ENCODE assay signal across 17 mouse cellular contexts in the genomic region with DNA sequence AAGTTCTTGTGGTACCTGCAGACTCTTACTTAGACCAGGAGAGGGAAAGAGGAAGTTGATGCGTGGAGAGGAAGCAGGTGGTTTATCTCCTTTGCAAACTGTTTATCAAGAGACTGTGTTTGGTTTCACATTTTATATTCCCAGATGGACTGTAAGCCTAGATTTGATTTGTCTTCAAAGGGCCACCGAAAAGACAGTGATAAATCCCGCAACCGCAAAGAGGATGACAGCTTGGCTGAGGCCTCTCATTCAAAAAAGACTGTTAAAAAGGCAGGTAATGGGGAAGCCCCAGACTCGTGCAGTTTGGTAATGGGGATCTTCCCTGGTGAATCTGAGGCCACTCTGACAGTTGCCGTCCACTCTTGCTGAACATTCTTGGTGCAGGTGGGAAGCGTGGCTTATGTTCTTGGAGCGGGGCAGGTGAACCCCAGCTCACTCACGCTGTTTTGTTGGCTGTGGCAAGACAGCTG. TPM values are rescaled to one million over a fixed set of nuclear protein-coding genes. Genes with fewer than 3 reads are reported as not detected.
DNase-seq lines count a peak whose midpoint lies in the region; ATAC-seq and TF ChIP-seq lines count a peak whose summit lies in the region.
"Had no signal": no experiment of that assay in that cellular context is flagged by ENCODE, and none has a peak within 500 bp of the region (broad histone marks: within the 10 kb centered on the region; RNA-seq: fewer than 3 reads in every experiment).

No protein-coding gene starts in this region.

- H3K27ac ChIP-seq in kidney, embryonic 15.5 days, result peak overlapping the region; percentile 54
- H3K27ac ChIP-seq: hindbrain, embryonic 13.5 days; limb, embryonic 15.5 days had no signal

- peak overlapping the region; percentile 28; the same call in 1 of the 2 replicates for H3K4me2 ChIP-seq in kidney, embryonic 15.5 days
- H3K4me2 ChIP-seq: hindbrain, embryonic 13.5 days; limb, embryonic 15.5 days had no signal

- DNase-seq in kidney, adult 8-10 months, result no peak
- peak; percentile 83 for DNase-seq in A20 (ENCODE audit: low read depth, low spot score)
- DNase-seq in G1E (ENCODE audit: low spot score), result peak; percentile 55
- no peak for DNase-seq in adrenal gland, adult 2 months
- no peak for DNase-seq in lung, postnatal 36 days
- DNase-seq: gastrocnemius, postnatal 36 days; lung, adult 2 months; right cerebral cortex, adult 18-20 months; thymus, postnatal 25 days had no signal

- peaks cover 41% of the 10 kb centered on the region for H3K4me1 ChIP-seq in kidney, embryonic 15.5 days
- peaks cover 55% of the 10 kb centered on the region for H3K4me1 ChIP-seq in G1E (ENCODE audit: insufficient read depth, low read depth, low read length)

- H3K9ac ChIP-seq in kidney, embryonic 15.5 days, result no peak overlapping the region; the same call in 1 of the 2 replicates

- no peaks in the 10 kb centered on the region for H3K27me3 ChIP-seq in kidney, embryonic 15.5 days
- H3K27me3 ChIP-seq in G1E (ENCODE audit: insufficient read depth, low read length), result no peaks in the 10 kb centered on the region
- H3K27me3 ChIP-seq: hindbrain, embryonic 13.5 days; limb, embryonic 15.5 days; megakaryocyte, embryonic 14.5 days had no signal

- H3K4me3 ChIP-seq in kidney, embryonic 15.5 days (replicated peaks), result no peak overlapping the region
- H3K4me3 ChIP-seq in G1E (ENCODE audit: low read depth, low read length), result peak overlapping the region; percentile 58; the same call in 1 of the 2 replicates
- H3K4me3 ChIP-seq: hindbrain, embryonic 13.5 days; layer of hippocampus, adult 2 months; limb, embryonic 15.5 days had no signal

- peaks cover 80% of the 10 kb centered on the region for H3K36me3 ChIP-seq in kidney, embryonic 15.5 days
- H3K36me3 ChIP-seq in G1E (replicated peaks), result peaks cover 79% of the 10 kb centered on the region

- H3K9me3 ChIP-seq in kidney, embryonic 15.5 days (replicated peaks), result no peaks in the 10 kb centered on the region
- no peaks in the 10 kb centered on the region for H3K9me3 ChIP-seq in G1E (replicated peaks)
- H3K9me3 ChIP-seq: hindbrain, embryonic 13.5 days; limb, embryonic 15.5 days; megakaryocyte, embryonic 14.5 days had no signal

- WGBS in kidney, embryonic 15.5 days, result 65% methylated on average over 9 of the region's 9 CpGs

- no peak for ATAC-seq in kidney, embryonic 15.5 days (replicated peaks; ENCODE audit: low FRiP score)
- peak; percentile 59 for ATAC-seq in G1E (ENCODE audit: extremely low read depth, insufficient number of reproducible peaks, low FRiP score, poor library complexity, severe bottlenecking)
- peak; percentile 25; the same call in 1 of the 2 replicates for ATAC-seq in megakaryocyte, adult 5-6 weeks (ENCODE audit: poor library complexity, severe bottlenecking)
- ATAC-seq: intestine, postnatal 0 days had no signal

- no peak for TF ChIP-seq CTCF in G1E (IDR thresholded peaks at IDR 0.05; ENCODE audit: low read depth, low read length)

RNA-seq across cellular contexts. Expression of a gene that starts 3.6 kb away (rescaled TPM):
- polyA plus RNA-seq in kidney, embryonic 15.5 days (2015; fragmentation: Nextera tagmentation; extraction: Ambion mirVana), result 95.2 and 112 TPM in 2 replicates
- total RNA-seq in G1E (2014; fragmentation: Nextera tagmentation) (2.1 and 11.9 TPM in 2 replicates), G1E (2017) (4.2 and 4.9 TPM in 2 replicates)
- 3.1 and 4.2 TPM in 2 replicates for polyA plus RNA-seq in G1E (2012)
- 5.6 and 9.3 TPM in 2 replicates for total RNA-seq in megakaryocyte, adult 5-6 weeks (2015)
- 8.6 and 15.4 TPM in 2 replicates for total RNA-seq in megakaryocyte, adult 5-6 weeks (2017)
- 100 to 1,000 TPM in 1 of 2 experiments, 10 to 100 TPM in 1; 71.2 to 106 TPM for total RNA-seq in adrenal gland, adult 2 months (2021)
- 128 and 216 TPM in 2 replicates for polyA plus RNA-seq in adrenal gland, adult 2 months (2012; rRNA removed)

RNA-seq across cellular contexts. Expression of a gene that starts 5.1 kb away (rescaled TPM):
- 72.7 and 77.1 TPM in 2 replicates for polyA plus RNA-seq in kidney, embryonic 15.5 days (2015; fragmentation: Nextera tagmentation; extraction: Ambion mirVana)
- total RNA-seq in G1E (2014; fragmentation: Nextera tagmentation) (42.5 and 64.5 TPM in 2 replicates), G1E (2017) (34.8 and 35.3 TPM in 2 replicates)
- polyA plus RNA-seq in G1E (2012), result 12.9 and 18.2 TPM in 2 replicates
- total RNA-seq in megakaryocyte, adult 5-6 weeks (2015), result 27.7 and 38.0 TPM in 2 replicates
- total RNA-seq in megakaryocyte, adult 5-6 weeks (2017), result 39.9 and 48.4 TPM in 2 replicates
- 10 to 100 TPM; 48.6 to 60.7 TPM for total RNA-seq in adrenal gland, adult 2 months (2021)
- polyA plus RNA-seq in adrenal gland, adult 2 months (2012; rRNA removed), result 13.9 and 14.4 TPM in 2 replicates

RNA-seq across cellular contexts. Expression of a gene that starts 23.6 kb away (rescaled TPM):
- 1.4 TPM in 2 replicates for polyA plus RNA-seq in kidney, embryonic 15.5 days (2015; fragmentation: Nextera tagmentation; extraction: Ambion mirVana)
- total RNA-seq in G1E (2014; fragmentation: Nextera tagmentation) (23.7 and 26.6 TPM in 2 replicates), G1E (2017) (80.9 and 83.5 TPM in 2 replicates)
- 22.1 and 27.2 TPM in 2 replicates for polyA plus RNA-seq in G1E (2012)
- total RNA-seq in megakaryocyte, adult 5-6 weeks (2015), result 638 and 660 TPM in 2 replicates
- total RNA-seq in megakaryocyte, adult 5-6 weeks (2017), result 1,192 and 1,305 TPM in 2 replicates
- total RNA-seq in adrenal gland, adult 2 months (2021), result 1 to 10 TPM; 2.0 to 4.7 TPM
- polyA plus RNA-seq in adrenal gland, adult 2 months (2012; rRNA removed), result 2.3 and 2.4 TPM in 2 replicates

RNA-seq across cellular contexts. Expression of a gene that starts 49.2 kb away (rescaled TPM):
- polyA plus RNA-seq in kidney, embryonic 15.5 days (2015; fragmentation: Nextera tagmentation; extraction: Ambion mirVana), result 27.9 and 30.3 TPM in 2 replicates
- total RNA-seq in G1E (2014; fragmentation: Nextera tagmentation), result 2.6 and 3.4 TPM in 2 replicates
- 1.0 and 1.9 TPM in 2 replicates for total RNA-seq in G1E (2017)
- polyA plus RNA-seq in G1E (2012), result 1.8 and 2.2 TPM in 2 replicates
- 34.6 and 39.9 TPM in 2 replicates for total RNA-seq in megakaryocyte, adult 5-6 weeks (2015)
- total RNA-seq in megakaryocyte, adult 5-6 weeks (2017), result 30.8 and 31.9 TPM in 2 replicates
- total RNA-seq in adrenal gland, adult 2 months (2021), result 10 to 100 TPM; 21.0 to 35.8 TPM
- 29.9 and 32.4 TPM in 2 replicates for polyA plus RNA-seq in adrenal gland, adult 2 months (2012; rRNA removed)

RNA-seq across cellular contexts. Expression of a gene that starts 57.8 kb away (rescaled TPM):
- 0.33 and 1.1 TPM in 2 replicates for polyA plus RNA-seq in kidney, embryonic 15.5 days (2015; fragmentation: Nextera tagmentation; extraction: Ambion mirVana)
- total RNA-seq in G1E (2014; fragmentation: Nextera tagmentation) (7.4 and 8.1 TPM in 2 replicates), G1E (2017) (3.1 and 3.3 TPM in 2 replicates)
- 0.64 and 1.1 TPM in 2 replicates for polyA plus RNA-seq in G1E (2012)
- total RNA-seq in megakaryocyte, adult 5-6 weeks (2015), result 0.78 and 0.82 TPM in 2 replicates
- total RNA-seq in megakaryocyte, adult 5-6 weeks (2017), result 0.89 and 1.1 TPM in 2 replicates
- total RNA-seq in adrenal gland, adult 2 months (2021), result under 1 TPM; 0.35 to 0.49 TPM
- polyA plus RNA-seq in adrenal gland, adult 2 months (2012; rRNA removed), result 0.88 and 0.92 TPM in 2 replicates
- total RNA-seq: layer of hippocampus, adult 2 months; midbrain, postnatal 0 days had no signal
- polyA plus RNA-seq: hindbrain, embryonic 13.5 days had no signal

Comparison
In these comparisons a context has a peak if more than half of its experiments do, and no peak if none do; other contexts are left out.
1. DNase-seq: peak in A20 (single experiment) and G1E (single experiment); none in kidney, adult 8-10 months (0 of 2), adrenal gland, adult 2 months (single experiment) and lung, postnatal 36 days (single experiment).
2. RNA of a gene that starts 3.6 kb away (total RNA-seq): 71.2 to 106 TPM in adrenal gland, adult 2 months; 2.1 to 11.9 TPM in G1E and 5.6 to 15.4 TPM in megakaryocyte, adult 5-6 weeks; every median in the first group is over 4 times any median in the second.
3. RNA of a gene that starts 23.6 kb away (total RNA-seq): 638 to 1,305 TPM in megakaryocyte, adult 5-6 weeks; 23.7 to 83.5 TPM in G1E and 2.0 to 4.7 TPM in adrenal gland, adult 2 months; every median in the first group is over 4 times any median in the second.